Mouse (Mus musculus): ENCODE measurements at regions not wholly inside any gene's neighbourhood (a gene's known extent, or its start where the extent isn't known, plus 50 kb on each side); places are given as distances from the start of the nearest gene placed in this dataset.

- TF ChIP-seq CTCF (IDR thresholded peaks at IDR 0.05; ENCODE audit: low read depth, low read length) (no peak), POLR2A (IDR thresholded peaks at IDR 0.05; ENCODE audit: extremely low read depth, insufficient read depth, low read length) (no peak)
These were observed 141.4 kb downstream of the Pfkfb3 start for GRCm38 (mm10) chr2:11412521-11412920.
